Mouse (Mus musculus) E14TG2a.4 (cell line): ENCODE measurements at regions not wholly inside any gene's neighbourhood (a gene's known extent, or its start where the extent isn't known, plus 50 kb on each side); places are given as distances from the start of the nearest gene placed in this dataset.

ENCODE experiments used
- H3K27me3 ChIP-seq: 2 replicates; pipeline ENCODE4 v1.6.1; 2014; ENCODE audit warnings: low read length, control low read depth; ENCODE audit not compliant: insufficient read depth
- H3K36me3 ChIP-seq: 2 replicates; pipeline ENCODE4 v1.6.1; 2014; ENCODE audit warnings: low read length, control low read depth; ENCODE audit not compliant: insufficient read depth
- H3K4me1 ChIP-seq: replicated peaks from 2 replicates; pipeline ENCODE4 v1.6.1; 2014; ENCODE audit warnings: low read depth, low read length, control low read depth
- H3K4me3 ChIP-seq: replicated peaks from 2 replicates; pipeline ENCODE4 v1.5.1; 2014; ENCODE audit warnings: mild to moderate bottlenecking, low read length
- H3K9me3 ChIP-seq: 2 replicates; pipeline ENCODE4 v1.6.1; 2014; ENCODE audit warnings: low read length, control low read depth
- CTCF ChIP-seq: conservative IDR thresholded peaks from 2 replicates; pipeline ENCODE4 v1.5.1; 2014; ENCODE audit warnings: low read length
- NANOG ChIP-seq: IDR thresholded peaks from 2 replicates; pipeline ENCODE4 v1.6.1; 2014; ENCODE audit warnings: borderline replicate concordance, low read length, mixed read lengths
- POU5F1 ChIP-seq: IDR thresholded peaks from 2 replicates; pipeline ENCODE4 v1.6.1; 2014; ENCODE audit warnings: low read length, borderline replicate concordance

- Histone ChIP-seq H3K4me3 (peak overlapping the region; percentile 13; the same call in 1 of the 2 replicates), H3K4me1 (peaks cover 38% of the 10 kb centered on the region), H3K27me3 (no peaks in the 10 kb centered on the region), H3K9me3 (no peaks in the 10 kb centered on the region), H3K36me3 (no peaks in the 10 kb centered on the region)
- no peak for TF ChIP-seq CTCF
- no peak for TF ChIP-seq NANOG
- no peak for TF ChIP-seq POU5F1
Observed at GRCm38 (mm10) chr5:64438446-64439134, 282.5 kb downstream of the Tbc1d1 start.

GRCm38 (mm10) chr5:64447847-64448246 lies 291.7 kb downstream of the Tbc1d1 start:
- no peak overlapping the region for H3K4me3 ChIP-seq
- H3K36me3 ChIP-seq, result no peaks in the 10 kb centered on the region
- TF ChIP-seq CTCF, result no peak
- no peak for TF ChIP-seq NANOG
- TF ChIP-seq POU5F1, result no peak
- no peaks in the 10 kb centered on the region for H3K27me3 ChIP-seq
- no peaks in the 10 kb centered on the region for H3K4me1 ChIP-seq
- peaks cover 4% of the 10 kb centered on the region for H3K9me3 ChIP-seq

DNA sequence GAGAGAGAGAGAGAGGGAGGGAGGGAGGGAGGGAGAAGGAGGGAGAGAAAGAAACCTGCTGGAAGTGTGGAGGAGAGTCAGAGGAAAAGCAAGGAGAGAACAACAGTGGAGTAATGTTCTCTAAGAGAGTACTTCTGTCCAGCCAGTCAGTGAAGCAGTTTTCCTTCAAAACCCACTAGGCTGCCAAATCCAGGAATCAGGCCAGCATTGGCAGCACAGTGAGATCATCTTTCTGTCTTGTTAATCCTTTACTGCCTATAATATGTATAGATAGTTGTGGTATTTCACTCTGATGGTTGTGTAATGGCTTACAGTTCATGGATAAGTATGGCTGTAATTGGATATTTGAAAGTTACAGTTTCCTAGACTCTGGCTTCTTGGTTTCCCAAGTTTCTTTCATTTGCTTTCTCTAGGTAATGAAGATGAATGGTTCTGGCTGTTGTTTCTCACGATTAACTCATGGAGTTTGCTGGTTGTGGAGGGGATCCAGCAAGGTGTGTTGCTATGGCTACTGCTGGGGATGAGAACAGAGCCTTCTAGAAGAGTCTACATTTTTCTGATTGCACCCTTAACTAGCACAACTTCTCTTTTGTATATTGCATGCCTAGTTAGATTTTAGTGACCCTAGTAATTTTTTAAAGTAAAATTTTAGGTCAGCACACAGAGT lies 296.7 kb downstream of the Tbc1d1 start:
- peaks cover 4% of the 10 kb centered on the region for H3K9me3 ChIP-seq
- TF ChIP-seq POU5F1 (no peak), CTCF (no peak), NANOG (no peak)
- H3K4me3 ChIP-seq, result no peak overlapping the region
- H3K36me3 ChIP-seq, result no peaks in the 10 kb centered on the region
- H3K4me1 ChIP-seq, result 0 out of 2 replicates have a peak, but pooled peaks cover 2% of the 10 kb centered on the region
- no peaks in the 10 kb centered on the region for H3K27me3 ChIP-seq

GRCm38 (mm10) chr5:64459807-64460206 lies 303.7 kb downstream of the Tbc1d1 start:
- no peak overlapping the region for H3K4me3 ChIP-seq
- 0 out of 2 replicates have a peak, but pooled peaks cover 8% of the 10 kb centered on the region for H3K9me3 ChIP-seq
- no peaks in the 10 kb centered on the region for H3K27me3 ChIP-seq
- TF ChIP-seq POU5F1 (no peak), CTCF (no peak), NANOG (no peak)
- H3K36me3 ChIP-seq, result no peaks in the 10 kb centered on the region
- no peaks in the 10 kb centered on the region for H3K4me1 ChIP-seq

DNA sequence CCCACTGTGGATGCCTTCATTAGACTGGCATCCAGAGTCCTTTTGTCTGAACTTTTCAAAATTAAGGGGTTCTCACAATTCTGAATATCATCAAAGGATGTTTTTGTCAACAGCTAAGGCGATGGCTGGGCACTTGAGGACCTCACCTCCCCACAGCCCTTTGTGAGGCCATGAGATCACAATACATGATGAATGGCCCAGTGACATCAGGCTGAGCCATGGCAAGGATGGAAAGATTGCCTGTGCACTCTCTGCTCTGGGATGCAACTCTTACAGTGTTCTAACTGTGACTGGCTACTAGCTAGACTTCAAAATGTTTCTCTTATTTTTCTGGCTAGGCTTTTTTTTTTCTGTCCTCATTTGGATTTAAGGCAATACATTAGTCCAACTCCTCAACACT lies 304.8 kb downstream of the Tbc1d1 start:
- H3K4me3 ChIP-seq, result no peak overlapping the region
- H3K4me1 ChIP-seq, result no peaks in the 10 kb centered on the region
- no peaks in the 10 kb centered on the region for H3K36me3 ChIP-seq
- TF ChIP-seq NANOG, result no peak
- TF ChIP-seq CTCF, result no peak
- TF ChIP-seq POU5F1, result no peak
- H3K27me3 ChIP-seq, result no peaks in the 10 kb centered on the region
- H3K9me3 ChIP-seq, result 0 out of 2 replicates have a peak, but pooled peaks cover 8% of the 10 kb centered on the region

DNA sequence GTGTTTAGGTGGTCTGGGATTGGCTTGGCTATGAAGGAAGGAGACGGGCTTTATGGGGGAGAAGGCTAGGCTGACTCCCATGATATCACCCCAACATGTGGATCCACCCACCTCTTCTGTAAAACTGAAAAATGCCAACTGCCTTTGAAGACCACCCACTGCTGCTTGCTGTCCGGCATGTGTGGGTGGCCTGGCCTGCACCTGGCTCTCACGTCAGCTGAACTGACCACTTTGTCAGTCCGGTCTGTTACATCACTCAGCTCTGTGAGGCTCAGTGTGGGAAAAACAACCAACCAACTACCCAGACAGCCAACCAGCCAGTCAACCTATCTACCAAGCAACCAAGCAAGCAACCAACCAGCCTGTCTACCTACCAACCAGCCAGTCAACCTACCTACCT lies 305.5 kb downstream of the Tbc1d1 start:
- no peak for TF ChIP-seq CTCF
- TF ChIP-seq NANOG, result no peak
- no peak for TF ChIP-seq POU5F1
- H3K4me1 ChIP-seq, result no peaks in the 10 kb centered on the region
- H3K27me3 ChIP-seq, result no peaks in the 10 kb centered on the region
- H3K9me3 ChIP-seq, result 0 out of 2 replicates have a peak, but pooled peaks cover 8% of the 10 kb centered on the region
- H3K36me3 ChIP-seq, result no peaks in the 10 kb centered on the region
- H3K4me3 ChIP-seq, result no peak overlapping the region

DNA sequence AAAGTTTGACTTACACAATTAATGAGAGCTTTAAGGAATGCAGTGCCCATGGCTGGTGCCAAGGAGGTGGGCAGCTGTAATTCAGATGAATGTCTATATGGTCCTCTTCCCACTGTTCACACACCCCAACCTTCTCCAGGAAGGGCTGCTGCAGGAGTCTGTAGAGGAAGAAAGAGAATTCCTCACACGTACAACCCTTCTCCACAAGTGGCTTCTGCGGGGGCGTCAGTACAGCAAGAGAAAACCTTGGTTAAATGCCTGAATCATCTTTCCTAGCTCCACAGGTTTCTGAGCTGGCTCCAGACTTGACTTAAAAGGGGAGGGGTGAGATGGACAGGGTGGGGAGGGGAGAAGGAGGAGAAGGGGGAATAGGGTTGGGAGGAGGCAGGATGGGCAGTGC lies 306.3 kb downstream of the Tbc1d1 start:
- Histone ChIP-seq H3K4me3 (no peak overlapping the region), H3K9me3 (0 out of 2 replicates have a peak, but pooled peaks cover 8% of the 10 kb centered on the region), H3K27me3 (no peaks in the 10 kb centered on the region), H3K4me1 (no peaks in the 10 kb centered on the region), H3K36me3 (no peaks in the 10 kb centered on the region)
- TF ChIP-seq CTCF (no peak), NANOG (no peak), POU5F1 (no peak)

DNA sequence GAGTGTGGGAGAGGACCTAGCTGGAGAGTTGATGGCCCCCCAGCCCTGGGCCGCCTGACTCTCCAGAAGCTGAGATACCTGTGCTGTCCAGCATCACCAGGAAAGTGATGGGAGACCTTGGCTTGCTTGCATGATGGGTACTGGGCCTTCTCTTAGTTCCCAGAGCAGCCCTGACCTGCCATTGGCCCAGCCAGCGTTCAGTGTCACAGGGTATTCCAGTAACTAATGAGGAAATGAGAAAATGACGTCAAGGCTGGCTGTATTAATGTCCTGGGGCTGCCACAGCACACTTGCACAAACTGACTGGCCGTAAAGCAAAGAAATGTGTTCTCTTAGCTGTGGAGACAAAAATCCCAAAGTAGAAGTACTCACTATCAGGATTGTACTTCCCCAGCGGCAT lies 307.5 kb downstream of the Tbc1d1 start:
- Histone ChIP-seq H3K27me3 (no peaks in the 10 kb centered on the region), H3K9me3 (0 out of 2 replicates have a peak, but pooled peaks cover 8% of the 10 kb centered on the region), H3K4me3 (no peak overlapping the region), H3K36me3 (no peaks in the 10 kb centered on the region), H3K4me1 (no peaks in the 10 kb centered on the region; the same call in 1 of the 2 replicates)
- TF ChIP-seq POU5F1 (no peak), CTCF (no peak), NANOG (no peak)

- Histone ChIP-seq H3K27me3 (no peaks in the 10 kb centered on the region), H3K4me1 (no peaks in the 10 kb centered on the region; the same call in 1 of the 2 replicates), H3K4me3 (no peak overlapping the region), H3K36me3 (no peaks in the 10 kb centered on the region), H3K9me3 (peaks cover 19% of the 10 kb centered on the region)
- TF ChIP-seq NANOG (no peak), CTCF (no peak), POU5F1 (no peak)
Observed at GRCm38 (mm10) chr5:64466320-64466719, 310.2 kb downstream of the Tbc1d1 start.
